Mouse (Mus musculus) fat pad, adult 2 months (tissue): ENCODE results near the gene Tiparp.
A peak's percentile ranks its signal among the peaks of the same experiment; 100 is the strongest.

Experiments
- DNase-seq: peaks from one replicate; pipeline ENCODE4 v3.0.0-alpha.2; 2011; ENCODE audit warnings: low read depth, low spot score; ENCODE audit errors: extremely low read depth

Gene Tiparp

GRCm38 (mm10) chr3:65528614-65529470 lies 632 bp downstream of the Tiparp start:
- DNase-seq: no peak

- peak; percentile 30 for DNase-seq
Measured at GRCm38 (mm10) chr3:65529471-65530215, 1.4 kb downstream of the Tiparp start.

GRCm38 (mm10) chr3:65533014-65533413 lies 4.8 kb downstream of the Tiparp start:
- no peak for DNase-seq

- peak; percentile 70 for DNase-seq
Measured at GRCm38 (mm10) chr3:65533598-65533997, 5.4 kb downstream of the Tiparp start.

GRCm38 (mm10) chr3:65534488-65534887 lies 6.3 kb downstream of the Tiparp start:
- DNase-seq: no peak

GRCm38 (mm10) chr3:65535087-65535761 lies 7.0 kb downstream of the Tiparp start:
- no peak for DNase-seq

GRCm38 (mm10) chr3:65537288-65537687 lies 9.1 kb downstream of the Tiparp start:
- DNase-seq: no peak

- no peak for DNase-seq
Measured at GRCm38 (mm10) chr3:65540906-65541551, 12.8 kb downstream of the Tiparp start.

- no peak for DNase-seq
Measured at GRCm38 (mm10) chr3:65541552-65541935, 13.3 kb downstream of the Tiparp start.

- DNase-seq: no peak
Measured at GRCm38 (mm10) chr3:65549785-65550184, 21.6 kb downstream of the Tiparp start.

- DNase-seq: no peak
Measured at GRCm38 (mm10) chr3:65551065-65551464, 22.9 kb downstream of the Tiparp start.

- no peak for DNase-seq
Measured at GRCm38 (mm10) chr3:65554633-65555032, 26.4 kb downstream of the Tiparp start.

- DNase-seq: no peak
Measured at GRCm38 (mm10) chr3:65558679-65559078, 30.5 kb downstream of the Tiparp start.

GRCm38 (mm10) chr3:65562212-65562611 lies 34.0 kb downstream of the Tiparp start:
- DNase-seq: no peak

- no peak for DNase-seq
Measured at GRCm38 (mm10) chr3:65562694-65563093, 34.5 kb downstream of the Tiparp start.

- no peak for DNase-seq
Measured at GRCm38 (mm10) chr3:65563926-65564624, 35.9 kb downstream of the Tiparp start.

GRCm38 (mm10) chr3:65565632-65566300 lies 37.6 kb downstream of the Tiparp start:
- DNase-seq: no peak

- DNase-seq: no peak
Measured at GRCm38 (mm10) chr3:65569941-65570340, 41.7 kb downstream of the Tiparp start.

GRCm38 (mm10) chr3:65573516-65573915 lies 45.3 kb downstream of the Tiparp start:
- DNase-seq: no peak

GRCm38 (mm10) chr3:65577602-65578001 lies 49.4 kb downstream of the Tiparp start:
- DNase-seq: no peak
